Mouse (Mus musculus): ENCODE measurements around the gene Nrxn3.

DNA sequence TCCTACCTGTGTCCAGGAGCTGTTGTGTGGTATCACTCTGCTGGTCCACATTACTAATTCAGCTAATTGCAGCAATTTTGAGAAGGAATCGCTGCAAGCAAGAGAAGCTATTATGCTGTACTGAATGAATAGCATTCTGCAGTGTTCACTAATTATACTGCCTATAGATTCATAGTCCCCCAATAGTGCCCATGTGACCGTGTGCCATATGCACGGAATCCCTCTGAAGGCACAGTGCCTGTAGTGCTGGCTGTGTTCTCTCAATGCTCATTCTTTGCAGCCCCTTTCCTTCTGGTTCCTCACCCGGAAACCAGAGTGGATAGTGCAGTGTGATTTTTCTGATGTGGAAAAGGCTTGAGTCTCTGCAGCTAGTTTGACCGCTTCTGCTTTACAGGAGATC, 1560.3 kb downstream of the Nrxn3 start:
- no peak for TF ChIP-seq CTCF (IDR thresholded peaks at IDR 0.05; ENCODE audit: low read depth)
- TF ChIP-seq EP300 (IDR thresholded peaks at IDR 0.05; ENCODE audit: low read depth), result no peak

Measured in liver, postnatal 0 days (tissue).